Mouse (Mus musculus) heart, postnatal 36 days (tissue): ENCODE measurements around the gene Mbtd1. TPM values are rescaled to one million over a fixed set of nuclear protein-coding genes. Genes with fewer than 3 reads are reported as not detected.
A peak's percentile ranks its signal among the peaks of the same experiment; 100 is the strongest.

Experiments used
- DNase-seq, 2 experiments: peaks; one replicate each; pipeline ENCODE4 v3.0.0; 2021 to 2022
- intact Hi-C: fragments of 180-260 bp; cut with DNase I; formaldehyde crosslinking; loops from one replicate; pipeline ENCODE4 v1.15.1; 2025
- total RNA-seq, 2 experiments: library from RNA; stranded (reverse); gene quantifications; 2 replicates each; pipeline ENCODE4 v1.2.3; 2021

Gene Mbtd1
- total RNA-seq, 2 experiments from 2014 or later: 14.5 to 18.1 TPM

GRCm38 (mm10) chr11:93984619-93985018, 99.0 kb downstream of the Mbtd1 start:
- no peak for DNase-seq
- intact Hi-C loops: no loop called here

- intact Hi-C loops: no loop called here
- DNase-seq: no peak
These were observed 99.6 kb downstream of the Mbtd1 start for GRCm38 (mm10) chr11:93985265-93985664.

- DNase-seq: no peak
- intact Hi-C loops: loop anchor here (2.0 kb wide), 1 partner anchor 17 kb away; the partner anchor contains the start of genes Gm20390 and Nme1
These were observed 100.6 kb downstream of the Mbtd1 start for GRCm38 (mm10) chr11:93986298-93986697.

GRCm38 (mm10) chr11:93987026-93987425, 101.4 kb downstream of the Mbtd1 start:
- intact Hi-C loops: loop anchor here (2.0 kb wide), 1 partner anchor 18 kb away; the partner anchor contains the start of genes Gm20390 and Nme1
- DNase-seq: no peak

- DNase-seq: peak; percentile 41 to 59
- intact Hi-C loops: loop anchor here (2.0 kb wide), 1 partner anchor 19 kb away; the partner anchor contains the start of genes Gm20390 and Nme1
These were observed 102.1 kb downstream of the Mbtd1 start for GRCm38 (mm10) chr11:93987625-93988327.

GRCm38 (mm10) chr11:93988328-93989062, 102.8 kb downstream of the Mbtd1 start:
- intact Hi-C loops: no loop called here
- DNase-seq: peak; percentile 20 to 46

GRCm38 (mm10) chr11:93994531-93994930, 108.9 kb downstream of the Mbtd1 start:
- intact Hi-C loops: loop anchor here (10.0 kb wide), 1 partner anchor 220 kb away; the partner anchor contains the start of gene Tob1
- DNase-seq: peak in 1 of 2 experiments; percentile 28

- intact Hi-C loops: loop anchor here (5.0 to 10.0 kb wide), 2 partner anchors 38 to 220 kb away; partner anchors contain the start of genes Nme2 and Tob1
- peak; percentile 80 to 83 for DNase-seq
These were observed 109.6 kb downstream of the Mbtd1 start for GRCm38 (mm10) chr11:93995111-93995719.

GRCm38 (mm10) chr11:93995720-93996305, 110.2 kb downstream of the Mbtd1 start, which contains the start of gene Spag9:
Spag9 (plus strand) TSS chr11:93996091.
- DNase-seq: peak; percentile 90 to 94
- intact Hi-C loops: loop anchor here (5.0 to 10.0 kb wide), 2 partner anchors 39 to 219 kb away; partner anchors contain the start of genes Nme2 and Tob1

Other genes with a start within 250 kb of the Mbtd1 start
- gene Utp18, start 86 bp upstream of the Mbtd1 start, total RNA-seq: 1 to 10 TPM; 9.7 to 10.0 TPM
- 1,000 to 10,000 TPM; 1,044 to 1,128 TPM for gene Nme2, start 70.4 kb downstream of the Mbtd1 start, total RNA-seq
- gene Gm20390, start 82.4 kb downstream of the Mbtd1 start, total RNA-seq: 10 to 100 TPM; 16.3 to 18.0 TPM
- 10 to 100 TPM; 10.0 to 12.0 TPM for gene Nme1, start 82.7 kb downstream of the Mbtd1 start, total RNA-seq
- 100 to 1,000 TPM; 147 to 159 TPM for gene Spag9, start 110.2 kb downstream of the Mbtd1 start, total RNA-seq